Mouse (Mus musculus) C2C12 (cell line): ENCODE results near the gene Sgk1.

ENCODE experiments used
- CEBPB ChIP-seq: IDR thresholded peaks from one replicate; pipeline ENCODE4 v1.6.1; 2011; ENCODE audit warnings: low read depth, mild to moderate bottlenecking, control low read depth, moderate library complexity
- CTCF ChIP-seq: IDR thresholded peaks from one replicate; pipeline ENCODE4 v1.5.1; 2011; ENCODE audit not compliant: control insufficient read depth, insufficient read depth, insufficient read length
- FOSL1 ChIP-seq: IDR thresholded peaks from one replicate; pipeline ENCODE4 v1.8.0; 2011; ENCODE audit warnings: mild to moderate bottlenecking, low read length; ENCODE audit not compliant: poor library complexity, insufficient read depth, severe bottlenecking
- MAX ChIP-seq: IDR thresholded peaks from one replicate; pipeline ENCODE4 v1.6.1; 2011; ENCODE audit warnings: mild to moderate bottlenecking, control low read depth
- MYOG ChIP-seq: IDR thresholded peaks from one replicate; pipeline ENCODE4 v1.6.1; 2011; ENCODE audit not compliant: control insufficient read depth, insufficient read length; ENCODE audit errors: extremely low read depth
- USF1 ChIP-seq: IDR thresholded peaks from one replicate; pipeline ENCODE4 v1.6.1; 2011; ENCODE audit warnings: low read depth, mild to moderate bottlenecking, control low read depth, moderate library complexity

DNA sequence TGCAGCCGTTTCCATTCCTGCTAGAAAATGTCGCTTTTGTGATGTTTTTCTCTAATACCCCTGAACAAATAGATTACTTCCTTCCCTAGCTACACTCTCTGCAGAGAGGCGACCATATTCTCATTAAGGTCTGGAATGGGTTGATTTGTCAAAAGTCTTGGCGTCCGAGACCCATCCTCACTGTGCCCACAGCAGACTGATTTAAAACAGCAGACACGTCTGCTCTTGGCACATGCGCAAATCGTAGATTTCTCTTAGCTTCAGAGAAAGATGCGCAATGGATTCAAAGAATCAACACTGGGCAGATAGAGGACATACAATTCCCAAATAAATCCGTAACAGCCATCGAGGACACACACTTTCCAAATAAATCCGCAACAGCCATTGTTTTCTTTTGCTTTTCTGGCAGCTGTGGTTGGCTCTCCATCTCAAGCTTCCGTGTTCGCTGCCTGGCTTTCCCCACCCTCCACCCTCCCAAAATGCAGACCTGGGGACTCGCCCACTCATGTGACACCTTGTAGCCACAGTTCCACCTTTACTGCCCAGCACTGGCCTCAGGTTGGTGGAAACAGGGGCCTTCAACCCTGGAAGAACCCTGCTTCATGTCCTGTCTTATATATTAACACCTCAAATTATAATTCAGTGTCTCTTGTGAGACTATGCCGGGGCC lies 42.2 kb downstream of the Sgk1 start:
- TF ChIP-seq CTCF (no peak), USF1 (no peak), MAX (no peak), CEBPB (no peak), MYOG (no peak), FOSL1 (no peak)
